Mouse (Mus musculus) gastrocnemius, postnatal 14 days (tissue): ENCODE measurements around the gene Olfr702. TPM values are rescaled to one million over a fixed set of nuclear protein-coding genes. Genes with fewer than 3 reads are reported as not detected.

Source experiments
- DNase-seq: peaks from one replicate; pipeline ENCODE4 v3.0.0; 2021; ENCODE audit warnings: mixed read lengths
- intact Hi-C: fragments of 180-260 bp; cut with DNase I; formaldehyde crosslinking; loops from one replicate; pipeline ENCODE4 v1.15.1; 2025; ENCODE audit warnings: low total_unique reads
- long read RNA-seq, 2 experiments: library from polyadenylated mRNA; stranded (forward); transcript quantifications; one replicate each; pipeline ENCODE4 v2.0.0; 2021
- total RNA-seq, 2 experiments: library from RNA; stranded (reverse); gene quantifications; 2 replicates each; pipeline ENCODE4 v1.2.3; 2021

The Olfr702 gene
- not detected for total RNA-seq
- long read RNA-seq, experiment 1, result 0 reads
- long read RNA-seq, experiment 2, result 0 reads

DNA sequence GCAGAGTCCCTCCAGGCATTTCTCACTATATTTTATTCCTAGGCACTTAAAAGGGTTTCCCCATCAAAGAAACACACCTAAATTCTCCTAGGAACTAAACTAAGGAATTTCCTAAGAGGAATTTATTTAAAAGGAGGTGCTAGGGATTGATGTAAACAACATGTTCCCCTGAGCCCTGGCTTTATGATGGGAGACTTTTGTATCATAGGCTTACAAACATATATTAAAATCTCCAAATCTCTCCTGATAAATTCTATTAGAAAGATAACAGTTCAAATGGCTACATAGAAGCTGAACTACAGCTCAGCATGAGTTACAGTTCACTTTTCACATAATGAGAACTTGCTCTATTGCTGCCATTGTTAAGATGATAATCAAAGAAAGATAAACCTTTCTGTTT lies at the start of gene Olfr702:
Gene Olfr702 (minus strand): TSS at position 101 of the 400 bp plus-strand sequence.
- DNase-seq, result no peak
- intact Hi-C loops, result no loop called here

DNA sequence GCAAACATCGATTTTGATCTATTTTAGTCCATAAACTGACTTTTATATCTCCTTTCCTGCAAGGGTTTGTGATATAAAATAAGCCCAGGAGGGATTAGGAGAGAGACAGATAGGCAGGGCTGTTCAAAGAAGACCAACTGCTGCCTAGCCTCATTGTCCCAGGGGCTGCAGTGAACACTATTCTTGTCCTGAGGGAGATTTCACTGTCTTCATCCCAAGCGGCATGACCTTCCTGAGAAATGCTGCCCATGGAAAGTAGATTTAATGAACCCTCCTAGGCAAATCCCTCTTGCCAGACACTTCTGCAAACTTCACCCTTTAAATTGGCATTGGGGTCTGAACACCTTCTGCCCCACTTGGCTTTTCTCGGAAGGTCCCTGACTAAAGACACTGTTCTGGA lies 43.1 kb upstream of the Olfr702 start, which contains the start of gene Olfr705:
Gene Olfr705 (minus strand): TSS at position 101 of the 400 bp plus-strand sequence.
- no peak for DNase-seq
- intact Hi-C loops, result no loop called here

DNA sequence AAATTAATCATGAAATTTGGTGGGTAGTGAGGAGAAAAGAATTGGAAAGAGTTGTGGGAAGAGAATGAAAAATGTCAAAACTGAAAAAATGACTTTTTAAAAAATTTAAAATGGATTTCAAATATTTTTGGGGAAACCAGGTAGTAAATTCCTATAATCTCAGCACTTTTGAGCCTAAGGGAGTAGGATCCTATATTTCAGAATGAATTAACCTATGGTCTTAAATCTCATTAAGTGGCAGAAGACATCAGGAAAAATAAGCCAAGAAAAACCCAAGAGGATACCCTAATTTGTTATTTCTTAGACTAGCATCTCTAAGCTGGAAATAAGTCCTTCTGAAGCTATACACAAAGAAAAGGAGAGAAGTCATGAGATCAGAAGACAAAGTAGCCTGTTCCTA lies 29.2 kb upstream of the Olfr702 start, which contains the start of gene Olfr704:
Gene Olfr704 (plus strand): TSS at position 301 of the 400 bp plus-strand sequence.
- intact Hi-C loops, result no loop called here
- no peak for DNase-seq

DNA sequence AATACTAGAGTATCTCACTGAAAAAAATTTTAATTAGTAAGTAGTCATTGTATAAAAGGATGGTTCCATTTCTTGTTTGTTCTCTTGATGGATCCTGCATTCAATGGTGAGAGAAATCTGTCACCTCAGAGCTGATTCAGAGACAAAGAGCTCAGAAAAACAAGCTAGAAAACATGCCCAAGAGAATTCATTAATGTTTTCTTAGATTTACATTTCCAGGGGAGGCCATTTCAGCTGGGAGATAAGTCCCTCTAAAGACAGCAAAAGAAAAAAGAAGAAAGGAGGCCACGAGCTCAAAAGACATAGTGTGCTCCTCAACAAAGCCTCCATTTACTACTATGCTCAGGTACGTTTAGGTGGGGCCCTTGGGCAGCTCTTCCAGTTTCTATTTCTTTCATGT lies 9.4 kb upstream of the Olfr702 start, which contains the start of gene Olfr703:
Gene Olfr703 (plus strand): TSS at position 301 of the 400 bp plus-strand sequence.
- no peak for DNase-seq
- intact Hi-C loops, result no loop called here

DNA sequence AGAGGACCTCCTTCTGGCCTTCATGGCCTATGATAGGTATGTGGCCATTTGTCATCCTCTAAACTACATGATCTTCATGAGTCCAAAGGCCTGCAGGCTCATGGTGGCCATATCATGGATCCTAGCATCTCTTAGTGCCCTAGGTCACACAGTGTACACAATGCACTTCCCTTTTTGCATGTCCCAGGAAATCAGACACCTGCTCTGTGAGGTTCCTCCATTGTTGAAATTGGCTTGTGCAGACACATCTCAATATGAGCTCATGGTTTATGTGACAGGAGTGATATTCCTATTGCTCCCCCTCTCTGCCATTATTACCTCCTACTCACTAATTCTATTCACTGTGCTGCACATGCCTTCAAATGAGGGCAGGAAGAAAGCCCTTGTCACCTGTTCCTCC lies 15.3 kb downstream of the Olfr702 start:
- intact Hi-C loops, result no loop called here
- DNase-seq, result no peak

DNA sequence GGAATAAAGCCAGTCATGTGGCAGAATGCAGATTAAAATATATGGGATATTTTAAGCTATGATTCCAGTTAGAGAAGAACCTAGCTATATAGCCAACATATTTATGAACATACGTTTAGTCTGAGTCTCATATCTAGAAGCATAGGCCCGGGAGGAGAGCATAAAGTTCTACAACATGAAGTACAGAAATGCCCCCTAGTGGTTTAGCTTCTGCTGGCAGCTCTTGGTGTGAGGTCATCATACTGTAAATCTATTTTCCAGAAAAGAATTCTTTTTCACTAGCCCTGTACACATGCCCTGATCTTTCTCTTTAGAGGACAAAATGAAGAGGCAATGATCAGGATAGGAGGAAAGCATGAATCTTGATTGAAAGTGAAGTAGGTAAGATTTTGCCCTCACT lies 17.9 kb downstream of the Olfr702 start:
- no peak for DNase-seq
- intact Hi-C loops, result no loop called here

DNA sequence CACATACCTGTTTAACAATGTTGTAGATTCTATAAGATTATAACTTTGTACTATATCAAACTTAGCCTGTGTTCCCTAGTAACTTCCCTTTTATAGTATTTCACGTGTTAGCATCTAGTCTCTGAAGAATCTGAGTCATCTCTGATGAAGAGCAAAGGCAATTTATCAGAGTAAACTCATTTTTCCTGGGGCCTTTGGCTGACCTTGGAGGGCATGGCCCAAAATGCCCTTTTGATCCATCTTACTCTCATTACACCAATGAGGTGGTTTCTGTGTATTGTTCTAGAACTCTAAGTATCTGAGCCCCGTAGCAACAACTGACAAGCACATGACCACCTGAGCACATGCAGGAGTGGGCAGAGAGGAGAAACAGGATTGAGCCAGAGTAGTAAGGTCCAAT lies 19.9 kb downstream of the Olfr702 start, which contains the start of gene Olfr701:
Gene Olfr701 (plus strand): TSS at position 301 of the 400 bp plus-strand sequence.
- DNase-seq, result no peak
- intact Hi-C loops, result no loop called here

DNA sequence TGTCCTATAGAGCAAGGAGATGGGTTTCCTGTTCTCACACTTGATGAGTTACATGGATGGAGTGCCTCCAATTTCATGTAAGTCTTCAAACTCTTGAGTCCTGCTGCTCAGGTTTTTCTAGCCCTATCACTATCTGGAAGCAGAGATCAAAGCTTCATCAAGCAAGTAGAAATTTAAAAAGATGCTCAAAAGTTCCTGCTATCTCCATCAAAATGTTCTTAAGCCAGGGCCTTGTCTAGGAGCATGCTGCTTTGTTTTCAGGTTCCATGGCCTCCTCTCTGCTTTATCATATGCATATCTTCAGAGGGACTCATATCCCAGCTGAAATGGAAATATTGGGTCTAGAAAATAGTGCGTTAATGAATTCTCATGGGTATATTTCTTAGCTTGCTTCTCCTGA lies 25.0 kb downstream of the Olfr702 start, which contains the start of gene Olfr700:
Gene Olfr700 (minus strand): TSS at position 101 of the 400 bp plus-strand sequence.
- no peak for DNase-seq
- intact Hi-C loops, result no loop called here

DNA sequence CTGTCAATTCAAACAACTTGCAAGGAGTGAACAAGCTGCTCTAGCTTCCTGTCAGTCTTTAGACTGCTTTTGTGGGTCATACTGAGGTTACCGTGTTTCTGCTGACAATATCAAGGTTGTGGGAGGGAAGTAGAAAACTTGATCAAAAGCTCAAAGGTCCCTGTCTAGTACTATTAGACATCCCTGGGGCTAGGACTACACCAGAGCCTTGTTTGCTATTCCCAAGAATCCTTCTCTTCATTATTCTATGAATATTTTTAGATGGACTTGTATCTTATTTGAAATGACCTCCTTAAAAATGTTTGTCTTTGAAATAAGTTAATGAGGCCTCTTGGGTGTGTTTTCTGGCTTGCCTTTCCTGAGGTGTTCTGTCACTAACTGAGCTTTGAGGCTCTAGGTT lies 40.6 kb downstream of the Olfr702 start, which contains the start of gene Olfr699:
Gene Olfr699 (minus strand): TSS at position 101 of the 400 bp plus-strand sequence.
- intact Hi-C loops, result no loop called here

DNA sequence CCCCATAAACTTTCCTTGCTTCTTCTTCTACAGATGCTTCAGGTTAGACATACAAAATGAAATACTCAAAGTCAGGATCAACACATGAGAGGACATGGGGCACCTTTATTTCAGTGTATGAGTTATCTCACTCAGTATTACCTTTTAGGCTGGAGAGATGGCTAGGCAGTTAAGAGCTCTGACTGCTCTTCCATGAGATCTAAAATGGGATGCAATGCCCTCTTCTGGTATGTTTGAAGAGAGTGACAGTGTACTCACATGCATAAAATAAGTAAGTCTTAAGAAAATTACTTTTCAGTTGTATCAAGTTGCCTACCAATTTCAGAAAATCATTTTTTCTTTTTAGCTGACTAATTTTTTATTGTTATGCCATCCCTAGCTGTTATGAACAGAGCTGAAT lies 45.4 kb downstream of the Olfr702 start:
- DNase-seq, result no peak
- intact Hi-C loops, result no loop called here

More for the DNA sequence above, 40.6 kb downstream of the Olfr702 start, which contains the start of gene Olfr699:
- no peak for DNase-seq

Other genes with a start within 250 kb of the Olfr702 start
- gene Olfr693, start 153.3 kb downstream of the Olfr702 start, total RNA-seq, result not detected
- not detected for gene Olfr694, start 142.1 kb downstream of the Olfr702 start, total RNA-seq
- gene Olfr695, start 117.5 kb downstream of the Olfr702 start, total RNA-seq, result not detected
- gene Olfr697, start 91.5 kb downstream of the Olfr702 start, total RNA-seq, result not detected
- not detected for gene Olfr698, start 78.5 kb downstream of the Olfr702 start, total RNA-seq
- not detected for gene Olfr699, start 40.7 kb downstream of the Olfr702 start, total RNA-seq
- gene Olfr700, start 25.1 kb downstream of the Olfr702 start, total RNA-seq, result not detected
- gene Olfr701, start 19.8 kb downstream of the Olfr702 start, total RNA-seq, result not detected
- gene Olfr703, start 9.5 kb upstream of the Olfr702 start, total RNA-seq, result not detected
- not detected for gene Olfr704, start 29.3 kb upstream of the Olfr702 start, total RNA-seq
- gene Olfr705, start 43.0 kb upstream of the Olfr702 start, total RNA-seq, result not detected
- gene Olfr706, start 54.3 kb upstream of the Olfr702 start, total RNA-seq, result not detected
- gene Olfr707, start 67.3 kb upstream of the Olfr702 start, total RNA-seq, result not detected
- gene Olfr1532-ps1, start 74.1 kb upstream of the Olfr702 start, total RNA-seq, result not detected
- under 1 TPM in 1 of 2 experiments, not detected in 1; 0.04 TPM for gene Olfr709-ps1, start 98.3 kb upstream of the Olfr702 start, total RNA-seq
- not detected for gene Olfr710, start 114.4 kb upstream of the Olfr702 start, total RNA-seq
- not detected for gene Olfr6, start 130.0 kb upstream of the Olfr702 start, total RNA-seq
- not detected for gene Olfr711, start 141.6 kb upstream of the Olfr702 start, total RNA-seq
- gene Olfr2, start 172.2 kb upstream of the Olfr702 start, total RNA-seq, result not detected
- not detected for gene Olfr713, start 197.3 kb upstream of the Olfr702 start, total RNA-seq
- not detected for gene Olfr714, start 237.1 kb upstream of the Olfr702 start, total RNA-seq